Mouse (Mus musculus) kidney, postnatal 0 days (tissue): Measurements from ENCODE around the gene Dynlt1c. TPM values are rescaled to one million over a fixed set of nuclear protein-coding genes. Genes with fewer than 3 reads are reported as not detected.
"Not testable (repeated sequence)": the region's sequence is repeated elsewhere in the genome, so short reads cannot be mapped to it uniquely, and the experiment has no call there.

ENCODE experiments used
- ATAC-seq: fragments of 200-750 bp; cut with Nextera tagmentation; replicated peaks from 2 replicates; pipeline ENCODE4 v1.8.0; 2017; ENCODE audit warnings: low read depth, moderate number of reproducible peaks, moderate TSS enrichment, moderate library complexity; ENCODE audit not compliant: low FRiP score
- DNase-seq: peaks from one replicate; pipeline ENCODE4 v3.0.0-alpha.2; 2016; ENCODE audit warnings: low spot score
- H3K27ac ChIP-seq: fragments of 300-500 bp; sonication (generic); 2 replicates; pipeline ENCODE4 v1.5.1; 2014; ENCODE audit warnings: mild to moderate bottlenecking
- H3K27me3 ChIP-seq: fragments of 300-500 bp; sonication (generic); 2 replicates; pipeline ENCODE4 v1.6.1; 2014; ENCODE audit warnings: low read length, mixed read lengths; ENCODE audit not compliant: insufficient read depth
- H3K36me3 ChIP-seq: fragments of 300-500 bp; sonication (generic); 2 replicates; pipeline ENCODE4 v1.6.1; 2014; ENCODE audit warnings: low read length, mixed read lengths; ENCODE audit not compliant: insufficient read depth
- H3K4me1 ChIP-seq: fragments of 300-500 bp; sonication (generic); replicated peaks from 2 replicates; pipeline ENCODE4 v1.6.1; 2014; ENCODE audit warnings: antibody characterized with exemption, low read length, mixed read lengths; ENCODE audit not compliant: insufficient read depth
- H3K4me2 ChIP-seq: fragments of 300-500 bp; sonication (generic); 2 replicates; pipeline ENCODE4 v1.6.1; 2014; ENCODE audit warnings: mild to moderate bottlenecking, low read length, moderate library complexity, mixed read lengths
- H3K4me3 ChIP-seq: fragments of 300-500 bp; sonication (generic); replicated peaks from 2 replicates; pipeline ENCODE4 v1.5.1; 2014; ENCODE audit warnings: low read depth, low read length
- H3K9ac ChIP-seq: fragments of 300-500 bp; sonication (generic); 2 replicates; pipeline ENCODE4 v1.6.1; 2014; ENCODE audit warnings: low read depth, low read length
- H3K9me3 ChIP-seq: fragments of 300-500 bp; sonication (generic); replicated peaks from 2 replicates; pipeline ENCODE4 v1.6.1; 2016; ENCODE audit warnings: low read length, inconsistent platforms, mixed read lengths
- CTCF ChIP-seq: IDR thresholded peaks from 2 replicates; pipeline ENCODE4 v1.5.1; 2016; ENCODE audit warnings: antibody characterized with exemption, low read depth, mild to moderate bottlenecking, moderate library complexity
- WGBS: fragments of 180-500 bp; shearing (Covaris S2); extraction: QIAGEN DNeasy Blood & Tissue Kit; methylation state at CpG from one replicate; pipeline ENCODE4 v1.1.7; 2014; 5-methylcytosine and 5-hydroxymethylcytosine counted together
- polyA plus RNA-seq: library from polyadenylated mRNA; unstranded; fragments of >200 nt; fragmentation: Nextera tagmentation; extraction: Ambion mirVana; gene quantifications from 2 replicates; pipeline ENCODE4 v1.2.1, GENCODE M21; 2015

The Dynlt1c gene
- polyA plus RNA-seq, 1 experiment from 2014 or later = 20.8 TPM

GRCm38 (mm10) chr17:6632850-6633249 is 31.4 kb downstream of the Dynlt1c start:
- H3K27ac ChIP-seq, H3K4me1 ChIP-seq, H3K36me3 ChIP-seq, H3K9me3 ChIP-seq, ATAC-seq, H3K4me2 ChIP-seq, H3K9ac ChIP-seq, DNase-seq, H3K4me3 ChIP-seq, H3K27me3 ChIP-seq: not testable (repeated sequence)
- 97% methylated on average over 6 of the region's 6 CpGs for WGBS

DNA sequence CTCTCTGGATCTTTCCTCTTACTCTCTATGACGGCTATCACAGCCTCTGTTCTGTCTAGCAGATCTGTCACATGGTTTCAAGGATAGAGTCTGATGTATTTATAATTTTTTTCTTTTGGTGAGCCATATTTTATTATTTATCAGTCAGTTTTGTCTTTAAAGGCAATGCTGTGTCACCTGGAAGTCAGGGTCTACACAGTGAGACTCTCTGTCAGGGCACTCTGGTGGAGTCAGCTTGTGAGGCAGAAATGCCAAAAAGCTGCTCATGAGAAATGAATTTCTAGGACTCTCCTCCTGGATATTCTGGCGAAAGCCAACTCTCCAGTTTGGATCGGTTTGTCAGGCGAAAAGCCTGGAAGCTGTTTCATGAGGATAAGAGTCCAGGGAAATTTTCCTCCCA is 34.3 kb downstream of the Dynlt1c start:
- not testable (repeated sequence) for H3K27me3 ChIP-seq, H3K4me2 ChIP-seq, H3K36me3 ChIP-seq, H3K27ac ChIP-seq, H3K4me1 ChIP-seq, H3K4me3 ChIP-seq, ATAC-seq, H3K9ac ChIP-seq, DNase-seq, H3K9me3 ChIP-seq
- 78% methylated on average over 1 of the region's 4 CpGs for WGBS

GRCm38 (mm10) chr17:6636861-6637260 is 35.4 kb downstream of the Dynlt1c start:
- no peak overlapping the region for H3K9ac ChIP-seq
- ATAC-seq (no peak), DNase-seq (no peak)
- no peak for TF ChIP-seq CTCF
- WGBS = 88% methylated on average over 5 of the region's 5 CpGs
- H3K4me3 ChIP-seq = no peak overlapping the region
- H3K27ac ChIP-seq = no peak overlapping the region
- no peaks in the 10 kb centered on the region for H3K36me3 ChIP-seq
- no peaks in the 10 kb centered on the region for H3K27me3 ChIP-seq
- H3K4me1 ChIP-seq = no peaks in the 10 kb centered on the region
- no peak overlapping the region for H3K4me2 ChIP-seq
- no peaks in the 10 kb centered on the region for H3K9me3 ChIP-seq

DNA sequence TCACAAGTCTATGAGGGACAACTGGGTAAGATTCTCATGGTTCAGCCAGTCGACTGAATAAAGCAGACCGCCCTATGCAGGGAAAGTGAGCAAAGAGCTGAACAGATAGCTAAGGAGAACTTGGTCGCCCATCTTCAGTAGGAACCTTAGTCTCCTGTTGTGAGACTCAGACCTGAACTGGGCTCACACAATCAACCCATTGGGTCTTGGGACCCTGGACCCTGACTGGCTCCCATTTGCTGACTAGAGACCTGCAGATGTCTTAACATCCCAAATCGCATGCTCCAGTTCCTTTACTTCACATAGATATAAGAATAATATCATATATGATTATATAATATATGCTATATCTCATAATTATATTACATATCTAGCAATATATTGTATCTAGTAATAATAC is 36.0 kb downstream of the Dynlt1c start:
- not testable (repeated sequence) for H3K4me3 ChIP-seq
- 100% methylated on average over 3 of the region's 4 CpGs for WGBS

DNA sequence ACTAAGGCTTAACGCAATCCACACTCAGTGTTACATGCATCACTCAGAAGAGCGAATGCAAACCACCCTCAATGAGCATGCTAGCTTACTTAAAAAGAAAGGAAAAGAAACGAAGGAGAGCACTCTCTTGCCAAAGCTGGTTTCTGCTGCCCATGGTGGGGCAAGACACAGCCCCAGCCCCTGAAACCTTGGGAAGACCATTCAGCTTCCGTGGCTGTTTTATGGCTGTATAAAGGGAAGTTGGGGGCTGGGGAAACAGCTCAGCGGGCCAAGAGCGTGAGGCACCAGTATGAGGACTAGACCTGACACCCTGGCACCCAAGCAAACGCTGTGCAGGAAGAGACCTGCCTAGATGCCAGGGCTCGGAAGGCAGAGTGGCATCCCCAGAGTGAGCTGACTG is 37.0 kb downstream of the Dynlt1c start:
- H3K9me3 ChIP-seq, ATAC-seq, H3K9ac ChIP-seq, H3K4me1 ChIP-seq, H3K36me3 ChIP-seq, H3K27ac ChIP-seq, H3K4me2 ChIP-seq, H3K4me3 ChIP-seq, DNase-seq, H3K27me3 ChIP-seq: not testable (repeated sequence)
- 82% methylated on average over 7 of the region's 8 CpGs for WGBS

More for the DNA sequence above, 36.0 kb downstream of the Dynlt1c start:
- not testable (repeated sequence) for H3K36me3 ChIP-seq, H3K27ac ChIP-seq, H3K4me2 ChIP-seq, H3K4me1 ChIP-seq, H3K27me3 ChIP-seq, DNase-seq, ATAC-seq, H3K9me3 ChIP-seq, H3K9ac ChIP-seq

DNA sequence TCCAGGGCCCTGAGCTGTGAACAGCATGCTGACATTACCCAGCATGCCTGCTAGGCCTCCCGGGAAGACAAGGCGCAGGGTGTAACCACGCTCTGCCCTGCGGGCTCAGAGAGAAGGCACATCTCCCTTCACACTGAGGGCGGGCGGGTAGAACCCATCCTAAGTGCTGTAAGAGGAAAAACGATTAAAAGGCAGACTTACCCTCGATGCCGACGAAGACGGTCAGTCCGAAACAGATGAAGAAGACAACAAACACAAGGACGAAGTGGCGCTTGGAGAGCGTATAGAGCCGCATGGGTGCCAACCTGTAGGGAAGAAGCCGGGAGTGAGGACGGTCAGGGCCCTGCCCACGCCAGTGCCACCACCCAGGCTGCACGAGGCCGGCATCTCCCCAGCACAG is 38.0 kb downstream of the Dynlt1c start:
- DNase-seq, H3K9me3 ChIP-seq, H3K27ac ChIP-seq, H3K4me2 ChIP-seq, H3K9ac ChIP-seq, H3K4me1 ChIP-seq, H3K27me3 ChIP-seq, ATAC-seq, H3K4me3 ChIP-seq, H3K36me3 ChIP-seq: not testable (repeated sequence)
- WGBS = 95% methylated on average over 15 of the region's 21 CpGs

- H3K9me3 ChIP-seq, DNase-seq, H3K27ac ChIP-seq, H3K4me1 ChIP-seq, H3K4me2 ChIP-seq, ATAC-seq, H3K36me3 ChIP-seq, H3K4me3 ChIP-seq, H3K9ac ChIP-seq, H3K27me3 ChIP-seq: not testable (repeated sequence)
- WGBS = 91% methylated on average over 10 of the region's 10 CpGs
These were observed 38.7 kb downstream of the Dynlt1c start for GRCm38 (mm10) chr17:6640044-6640637.

GRCm38 (mm10) chr17:6640771-6641429 is 39.4 kb downstream of the Dynlt1c start:
- not testable (repeated sequence) for H3K9ac ChIP-seq, H3K4me2 ChIP-seq, H3K36me3 ChIP-seq, H3K4me3 ChIP-seq, H3K9me3 ChIP-seq, DNase-seq, H3K27me3 ChIP-seq, H3K27ac ChIP-seq, H3K4me1 ChIP-seq
- WGBS = 75% methylated on average over 14 of the region's 14 CpGs
- ATAC-seq = 0 out of 2 replicates have a peak, but pooled peaks have one; percentile 49

DNA sequence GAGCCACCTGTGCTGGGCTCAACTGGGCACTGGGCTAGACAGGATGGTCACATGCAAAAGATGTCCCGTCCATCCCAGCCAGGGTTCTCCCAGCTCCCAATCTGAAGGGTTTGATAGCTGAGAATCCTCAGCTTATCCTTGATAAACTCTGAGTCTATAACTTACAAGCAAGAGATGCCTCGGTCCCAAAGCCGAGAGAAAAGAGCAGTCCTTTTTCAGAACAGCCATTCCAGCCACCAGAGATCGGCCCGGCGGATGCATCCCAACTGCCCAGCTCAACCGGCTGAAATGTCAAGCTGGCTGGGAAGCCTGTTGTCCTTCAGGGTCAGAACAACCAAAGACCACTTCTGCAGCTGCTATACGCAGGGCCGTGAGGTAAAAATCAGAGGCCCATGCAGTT is 42.7 kb downstream of the Dynlt1c start:
- not testable (repeated sequence) for H3K4me1 ChIP-seq, H3K27me3 ChIP-seq, H3K4me2 ChIP-seq, H3K36me3 ChIP-seq, H3K27ac ChIP-seq, ATAC-seq, H3K9me3 ChIP-seq, H3K4me3 ChIP-seq, DNase-seq, H3K9ac ChIP-seq
- WGBS = 84% methylated on average over 7 of the region's 9 CpGs
